Mouse (Mus musculus) lung, embryonic 14.5 days (tissue): ENCODE measurements around the gene Fam71f2. TPM values are rescaled to one million over a fixed set of nuclear protein-coding genes. Genes with fewer than 3 reads are reported as not detected.

Experiments
- ATAC-seq: fragments of 200-750 bp; cut with Nextera tagmentation; 2 replicates; pipeline ENCODE4 v1.8.0; 2017; ENCODE audit warnings: mild to moderate bottlenecking, moderate TSS enrichment, moderate library complexity; ENCODE audit not compliant: insufficient read depth
- DNase-seq: peaks from one replicate; pipeline ENCODE4 v3.0.0-alpha.2; 2015
- H3K27ac ChIP-seq: fragments of 300-500 bp; sonication (generic); 2 replicates; pipeline ENCODE4 v1.5.1; 2014; ENCODE audit warnings: low read depth, mild to moderate bottlenecking, moderate library complexity
- H3K27me3 ChIP-seq: fragments of 300-500 bp; sonication (generic); 2 replicates; pipeline ENCODE4 v1.6.1; 2014; ENCODE audit warnings: low read length, control low read depth; ENCODE audit not compliant: insufficient read depth
- H3K36me3 ChIP-seq: fragments of 300-500 bp; sonication (generic); 2 replicates; pipeline ENCODE4 v1.6.1; 2014; ENCODE audit warnings: control low read depth; ENCODE audit not compliant: insufficient read depth
- H3K4me1 ChIP-seq: fragments of 300-500 bp; sonication (generic); 2 replicates; pipeline ENCODE4 v1.6.1; 2014; ENCODE audit warnings: antibody characterized with exemption, control low read depth; ENCODE audit not compliant: insufficient read depth
- H3K4me2 ChIP-seq: fragments of 300-500 bp; sonication (generic); 2 replicates; pipeline ENCODE4 v1.6.1; 2014; ENCODE audit warnings: mild to moderate bottlenecking
- H3K4me3 ChIP-seq: fragments of 300-500 bp; sonication (generic); 2 replicates; pipeline ENCODE4 v1.5.1; 2014; ENCODE audit warnings: low read depth, low read length
- H3K9ac ChIP-seq: fragments of 300-500 bp; sonication (generic); 2 replicates; pipeline ENCODE4 v1.6.1; 2014
- H3K9me3 ChIP-seq: fragments of 300-500 bp; sonication (generic); 2 replicates; pipeline ENCODE4 v1.6.1; 2016; ENCODE audit warnings: low read depth, low read length, control low read depth
- CTCF ChIP-seq: IDR thresholded peaks from 2 replicates; pipeline ENCODE4 v1.5.1; 2016; ENCODE audit warnings: antibody characterized with exemption, low read depth
- WGBS: fragments of 180-500 bp; shearing (Covaris S2); extraction: QIAGEN DNeasy Blood & Tissue Kit; methylation state at CpG from one replicate; pipeline ENCODE4 v1.1.7; 2014; 5-methylcytosine and 5-hydroxymethylcytosine counted together
- polyA plus RNA-seq: library from polyadenylated mRNA; unstranded; fragments of >200 nt; fragmentation: Nextera tagmentation; extraction: Ambion mirVana; gene quantifications from 2 replicates; pipeline ENCODE4 v1.2.1, GENCODE M21; 2014

Fam71f2 gene
- polyA plus RNA-seq, 1 experiment from 2014 or later = 0.47 TPM

DNA sequence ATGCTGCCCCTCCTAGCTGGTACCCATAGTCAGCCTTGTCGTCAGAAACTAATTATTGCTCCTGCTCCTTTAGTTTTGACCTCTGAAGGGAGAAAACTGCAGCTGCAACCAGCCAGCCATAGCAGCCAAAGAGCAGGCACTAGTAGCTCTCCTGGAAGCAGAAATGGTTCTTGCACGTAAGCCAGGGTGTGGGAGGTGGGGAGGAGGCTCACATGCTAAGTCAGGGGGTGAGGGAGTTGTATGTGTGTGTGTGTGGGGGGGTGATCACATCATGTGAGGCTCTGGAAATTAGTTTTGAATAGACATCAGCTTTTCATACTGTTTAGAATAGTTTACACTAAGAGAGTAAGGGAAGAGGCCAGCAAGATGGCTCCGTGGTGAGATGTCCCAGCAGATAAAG is 38.5 kb downstream of the Fam71f2 start:
- Histone ChIP-seq H3K4me3 (no peak overlapping the region), H3K4me1 (no peaks in the 10 kb centered on the region)
- DNase-seq = no peak

DNA sequence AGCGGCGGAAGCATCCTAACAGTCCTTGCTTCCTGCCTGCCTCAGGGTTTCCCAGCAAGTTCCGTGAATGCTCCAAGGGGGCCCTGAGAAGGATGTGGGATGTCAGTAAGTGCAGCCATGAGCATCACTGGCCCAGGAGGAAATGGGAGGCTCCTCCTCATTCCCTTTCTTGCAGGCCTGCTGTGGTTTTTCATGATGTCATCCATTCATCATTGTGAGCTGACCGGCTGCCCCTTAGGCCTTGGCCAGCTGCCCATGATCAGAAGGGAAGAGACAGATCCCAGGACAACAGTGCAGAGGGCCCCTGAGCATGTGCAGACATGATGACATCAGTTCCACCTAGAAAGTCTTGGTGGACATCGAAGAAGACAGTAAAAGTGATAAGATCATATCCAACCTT is 39.5 kb downstream of the Fam71f2 start, which contains the start of gene Fam71f1:
Gene Fam71f1, plus strand, starts transcription at position 262 of the 400 bp plus-strand sequence.
- DNase-seq (peak; percentile 71), ATAC-seq (peak; percentile 75; the same call in 1 of the 2 replicates)
- Histone ChIP-seq H3K27ac (no peak within 1 kb of the TSS), H3K9me3 (no peaks in the 10 kb centered on the region), H3K36me3 (no peaks in the 10 kb centered on the region), H3K9ac (no peak within 1 kb of the TSS), H3K4me3 (no peak within 1 kb of the TSS), H3K27me3 (no peaks in the 10 kb centered on the region), H3K4me2 (no peak within 1 kb of the TSS), H3K4me1 (no peaks in the 10 kb centered on the region)
- no peak for TF ChIP-seq CTCF
- 40% methylated on average over 5 of the region's 5 CpGs for WGBS

More for the DNA sequence above, 38.5 kb downstream of the Fam71f2 start:
- no peaks in the 10 kb centered on the region for H3K27me3 ChIP-seq
- H3K9me3 ChIP-seq = no peaks in the 10 kb centered on the region
- H3K36me3 ChIP-seq = no peaks in the 10 kb centered on the region
- no peak for ATAC-seq
- H3K27ac ChIP-seq = no peak overlapping the region
- TF ChIP-seq CTCF = no peak
- WGBS = 60% methylated on average over 3 of the region's 3 CpGs
- H3K4me2 ChIP-seq = no peak overlapping the region
- H3K9ac ChIP-seq = no peak overlapping the region

DNA sequence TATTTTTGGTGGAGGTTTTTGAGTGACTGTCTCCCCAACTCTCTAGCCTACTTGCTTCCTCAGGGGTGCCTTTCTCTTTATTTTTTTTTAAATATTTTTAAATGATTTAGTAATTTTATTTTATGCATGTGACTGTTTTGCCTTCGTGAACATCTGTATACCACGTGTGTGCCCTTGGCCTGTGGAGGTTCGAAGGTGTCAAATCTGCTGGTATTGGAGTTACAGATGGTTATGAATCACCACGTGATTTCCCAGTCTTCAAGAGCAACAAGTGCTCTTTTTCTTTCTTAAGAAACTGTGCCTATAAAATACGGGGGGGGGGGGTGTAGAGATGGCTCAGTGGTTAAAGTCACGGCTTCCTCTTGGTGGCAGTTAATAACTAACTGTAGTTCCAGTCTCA is 42.2 kb downstream of the Fam71f2 start:
- no peak overlapping the region for H3K4me2 ChIP-seq
- no peaks in the 10 kb centered on the region for H3K4me1 ChIP-seq
- no peaks in the 10 kb centered on the region for H3K9me3 ChIP-seq
- ATAC-seq = no peak
- no peaks in the 10 kb centered on the region for H3K36me3 ChIP-seq
- H3K9ac ChIP-seq = no peak overlapping the region
- TF ChIP-seq CTCF = no peak
- H3K27ac ChIP-seq = no peak overlapping the region
- H3K27me3 ChIP-seq = no peaks in the 10 kb centered on the region
- DNase-seq = no peak
- WGBS = 76% methylated on average over 6 of the region's 6 CpGs
- no peak overlapping the region for H3K4me3 ChIP-seq

DNA sequence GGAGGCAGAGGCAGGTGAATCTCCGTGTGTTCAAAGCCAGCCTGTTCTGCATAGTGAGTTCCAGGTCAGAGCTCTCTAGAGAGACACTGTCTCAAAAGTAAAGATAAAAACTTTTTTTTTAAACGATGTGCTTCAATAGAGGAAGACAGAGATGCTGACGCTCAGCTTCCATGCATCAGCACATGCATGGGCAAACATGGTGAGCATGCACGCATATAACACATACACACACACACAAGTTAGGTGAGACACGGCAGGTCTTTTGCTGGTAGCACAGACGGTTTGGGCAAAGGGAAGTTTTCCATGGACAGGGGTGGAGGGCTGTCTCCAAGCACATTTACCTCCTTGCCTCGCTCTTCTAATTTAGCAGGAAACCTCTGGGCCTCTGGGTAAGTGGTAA is 42.8 kb downstream of the Fam71f2 start:
- Histone ChIP-seq H3K4me1 (no peaks in the 10 kb centered on the region), H3K27me3 (no peaks in the 10 kb centered on the region), H3K9ac (no peak overlapping the region), H3K4me3 (no peak overlapping the region), H3K27ac (no peak overlapping the region), H3K36me3 (no peaks in the 10 kb centered on the region), H3K9me3 (no peaks in the 10 kb centered on the region), H3K4me2 (no peak overlapping the region)
- no peak for TF ChIP-seq CTCF
- ATAC-seq (no peak), DNase-seq (no peak)
- 88% methylated on average over 7 of the region's 7 CpGs for WGBS

DNA sequence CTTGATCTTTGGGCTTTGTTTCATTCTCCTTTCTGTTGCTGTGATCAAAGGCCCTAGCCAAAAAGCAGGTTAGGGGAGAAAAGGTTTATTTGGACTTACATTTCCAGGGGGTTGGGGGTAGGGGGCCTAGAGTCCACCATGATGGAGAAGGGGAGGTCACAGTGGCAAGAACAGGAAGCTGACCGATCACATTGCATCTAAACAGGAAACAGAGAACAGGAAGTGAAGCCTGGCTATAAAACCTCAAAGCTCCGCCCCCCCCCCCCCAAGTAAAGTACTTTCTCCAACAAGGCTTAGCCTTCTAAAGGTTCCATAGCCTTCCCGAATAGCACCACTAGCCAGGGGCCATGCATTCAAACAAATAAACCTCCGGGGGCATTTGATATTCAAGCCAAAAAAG is 43.3 kb downstream of the Fam71f2 start:
- no peak for TF ChIP-seq CTCF
- 77% methylated on average over 4 of the region's 4 CpGs for WGBS
- Histone ChIP-seq H3K9me3 (no peaks in the 10 kb centered on the region), H3K4me1 (no peaks in the 10 kb centered on the region), H3K27me3 (no peaks in the 10 kb centered on the region), H3K9ac (no peak overlapping the region), H3K36me3 (no peaks in the 10 kb centered on the region), H3K4me2 (no peak overlapping the region), H3K4me3 (no peak overlapping the region), H3K27ac (no peak overlapping the region)
- DNase-seq (no peak), ATAC-seq (no peak)

DNA sequence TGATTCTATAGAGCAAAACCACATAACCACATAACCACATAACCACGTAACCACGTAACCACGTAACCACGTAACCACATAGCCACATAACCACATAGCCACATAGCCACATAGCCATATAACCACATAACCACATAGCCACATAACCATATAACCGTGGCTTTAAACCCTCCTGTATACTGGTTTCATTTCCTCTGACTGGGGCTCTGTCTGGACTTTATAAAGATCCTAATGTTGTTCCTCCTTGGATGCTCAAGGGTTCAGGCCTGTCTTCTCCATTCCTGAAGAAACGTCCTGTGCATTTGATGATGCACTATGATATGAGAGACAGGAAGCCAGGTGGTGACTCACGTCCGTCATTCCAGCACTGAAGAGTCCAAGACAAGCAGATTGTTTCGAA is 47.6 kb downstream of the Fam71f2 start:
- TF ChIP-seq CTCF = no peak

DNA sequence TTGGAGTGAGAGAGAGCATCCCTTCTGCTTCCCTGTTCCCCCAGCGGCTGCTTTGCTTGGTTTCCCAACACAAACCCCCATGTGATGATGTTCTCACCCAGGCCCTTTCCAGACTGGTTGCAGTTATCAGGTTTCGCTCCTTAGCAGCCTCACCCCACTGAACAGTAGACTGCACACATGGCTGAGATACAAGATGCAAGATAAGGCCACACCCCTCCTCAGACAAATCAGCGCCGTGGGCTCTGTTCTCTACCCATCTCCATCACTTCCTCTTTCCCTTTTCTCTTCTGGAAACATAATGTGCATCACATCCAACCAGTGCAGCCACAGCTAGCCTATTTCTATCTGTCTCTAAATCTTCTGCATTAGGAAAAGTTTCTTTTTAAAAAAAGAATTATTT is 50.1 kb downstream of the Fam71f2 start:
- H3K4me3 ChIP-seq = no peak overlapping the region
- H3K4me1 ChIP-seq = no peaks in the 10 kb centered on the region
- no peak for TF ChIP-seq CTCF
- H3K9me3 ChIP-seq = no peaks in the 10 kb centered on the region
- H3K27me3 ChIP-seq = no peaks in the 10 kb centered on the region
- ATAC-seq (no peak), DNase-seq (no peak)
- no peaks in the 10 kb centered on the region for H3K36me3 ChIP-seq
- 57% methylated on average over 4 of the region's 4 CpGs for WGBS
- H3K9ac ChIP-seq = no peak overlapping the region
- no peak overlapping the region for H3K4me2 ChIP-seq
- no peak overlapping the region for H3K27ac ChIP-seq

More for the DNA sequence above, 47.6 kb downstream of the Fam71f2 start:
- H3K4me3 ChIP-seq = no peak overlapping the region
- no peaks in the 10 kb centered on the region for H3K27me3 ChIP-seq
- H3K4me1 ChIP-seq = no peaks in the 10 kb centered on the region
- H3K36me3 ChIP-seq = no peaks in the 10 kb centered on the region
- WGBS = 88% methylated on average over 9 of the region's 9 CpGs
- H3K9me3 ChIP-seq = no peaks in the 10 kb centered on the region
- H3K9ac ChIP-seq = no peak overlapping the region
- DNase-seq (no peak), ATAC-seq (no peak)
- H3K27ac ChIP-seq = no peak overlapping the region
- H3K4me2 ChIP-seq = no peak overlapping the region

Other genes starting within 250 kb of the Fam71f2 start
- gene Lep, start 219.4 kb upstream of the Fam71f2 start, polyA plus RNA-seq = not detected in 2 replicates
- gene Rbm28, start 114.6 kb upstream of the Fam71f2 start, polyA plus RNA-seq = 50.9 and 55.1 TPM in 2 replicates
- 0.93 and 1.2 TPM in 2 replicates for gene Prrt4, start 100.0 kb upstream of the Fam71f2 start, polyA plus RNA-seq
- gene Impdh1, start 63.2 kb upstream of the Fam71f2 start, polyA plus RNA-seq = 49.3 and 51.6 TPM in 2 replicates
- gene Hilpda, start 7.1 kb upstream of the Fam71f2 start, polyA plus RNA-seq = 40.4 and 40.5 TPM in 2 replicates
- 0.19 TPM in 1 of 2 replicates, not detected in the other for gene Fam71f1, start 39.5 kb downstream of the Fam71f2 start, polyA plus RNA-seq
- 451 and 469 TPM in 2 replicates for gene Calu, start 68.5 kb downstream of the Fam71f2 start, polyA plus RNA-seq
- 0.61 and 0.84 TPM in 2 replicates for gene Opn1sw, start 108.9 kb downstream of the Fam71f2 start, polyA plus RNA-seq
- gene Ccdc136, start 116.7 kb downstream of the Fam71f2 start, polyA plus RNA-seq = 15.3 and 15.8 TPM in 2 replicates
- gene Flnc, start 153.7 kb downstream of the Fam71f2 start, polyA plus RNA-seq = 8.8 and 10.1 TPM in 2 replicates
- gene Atp6v1f, start 188.1 kb downstream of the Fam71f2 start, polyA plus RNA-seq = 182 and 184 TPM in 2 replicates
- gene Atp6v1fnb, start 191.8 kb downstream of the Fam71f2 start, polyA plus RNA-seq = not detected in 2 replicates
- gene Kcp, start 228.4 kb downstream of the Fam71f2 start, polyA plus RNA-seq = 17.3 and 22.0 TPM in 2 replicates
- 3.7 and 4.2 TPM in 2 replicates for gene Irf5, start 247.0 kb downstream of the Fam71f2 start, polyA plus RNA-seq